Mouse (Mus musculus) midbrain, postnatal 0 days (tissue): ENCODE results near the gene Zfp513. TPM values are rescaled to one million over a fixed set of nuclear protein-coding genes. Genes with fewer than 3 reads are reported as not detected.
"Not testable (repeated sequence)": the region's sequence is repeated elsewhere in the genome, so short reads cannot be mapped to it uniquely, and the experiment has no call there.

Source experiments
- ATAC-seq: fragments of 200-750 bp; cut with Nextera tagmentation; 2 replicates; pipeline ENCODE4 v1.8.0; 2017; ENCODE audit warnings: moderate number of reproducible peaks, mild to moderate bottlenecking, moderate TSS enrichment, moderate library complexity; ENCODE audit not compliant: low FRiP score
- DNase-seq: peaks from one replicate; pipeline ENCODE4 v3.0.0-alpha.2; 2015; ENCODE audit warnings: low spot score
- H3K27ac ChIP-seq: fragments of 300-500 bp; sonication (generic); 2 replicates; pipeline ENCODE4 v1.5.1; 2014; ENCODE audit warnings: low read depth, mild to moderate bottlenecking, low read length, mixed read lengths
- H3K27me3 ChIP-seq: fragments of 300-500 bp; sonication (generic); 2 replicates; pipeline ENCODE4 v1.6.1; 2014; ENCODE audit warnings: low read length, control low read depth, mixed read lengths; ENCODE audit not compliant: insufficient read depth
- H3K36me3 ChIP-seq: fragments of 300-500 bp; sonication (generic); 2 replicates; pipeline ENCODE4 v1.6.1; 2014; ENCODE audit warnings: low read length, control low read depth, mixed read lengths; ENCODE audit not compliant: insufficient read depth
- H3K4me1 ChIP-seq: fragments of 300-500 bp; sonication (generic); 2 replicates; pipeline ENCODE4 v1.6.1; 2014; ENCODE audit warnings: mild to moderate bottlenecking, control low read depth, antibody characterized with exemption, low read length, mixed read lengths; ENCODE audit not compliant: insufficient read depth
- H3K4me2 ChIP-seq: fragments of 300-500 bp; sonication (generic); 2 replicates; pipeline ENCODE4 v1.6.1; 2014; ENCODE audit warnings: low read depth, mild to moderate bottlenecking, low read length, mixed read lengths; ENCODE audit not compliant: poor library complexity, severe bottlenecking
- H3K4me3 ChIP-seq: fragments of 300-500 bp; sonication (generic); 2 replicates; pipeline ENCODE4 v1.5.1; 2014; ENCODE audit warnings: low read depth, mild to moderate bottlenecking, low read length, moderate library complexity
- H3K9ac ChIP-seq: fragments of 300-500 bp; sonication (generic); replicated peaks from 2 replicates; pipeline ENCODE4 v1.6.1; 2014; ENCODE audit warnings: mild to moderate bottlenecking, low read length, moderate library complexity, mixed read lengths; ENCODE audit not compliant: poor library complexity, severe bottlenecking
- H3K9me3 ChIP-seq: fragments of 300-500 bp; sonication (generic); 2 replicates; pipeline ENCODE4 v1.6.1; 2016; ENCODE audit warnings: low read length, control low read depth
- CTCF ChIP-seq: IDR thresholded peaks from 2 replicates; pipeline ENCODE4 v1.5.1; 2016; ENCODE audit warnings: antibody characterized with exemption, mild to moderate bottlenecking
- WGBS: fragments of 180-500 bp; shearing (Covaris S2); extraction: QIAGEN DNeasy Blood & Tissue Kit; methylation state at CpG from one replicate; pipeline ENCODE4 v1.1.7; 2014; 5-methylcytosine and 5-hydroxymethylcytosine counted together
- polyA plus RNA-seq: library from polyadenylated mRNA; unstranded; fragments of >200 nt; fragmentation: Nextera tagmentation; extraction: Ambion mirVana; gene quantifications from 2 replicates; pipeline ENCODE4 v1.2.1, GENCODE M21; 2015
- total RNA-seq: library from RNA; depleted of rRNA; stranded (reverse); fragments of >200 nt; gene quantifications from 2 replicates; pipeline ENCODE4 v1.2.3, GENCODE M21; 2014

The Zfp513 gene
- total and polyA plus RNA-seq, 2 experiments from 2014 or later, result 6.4 to 11.1 TPM

DNA sequence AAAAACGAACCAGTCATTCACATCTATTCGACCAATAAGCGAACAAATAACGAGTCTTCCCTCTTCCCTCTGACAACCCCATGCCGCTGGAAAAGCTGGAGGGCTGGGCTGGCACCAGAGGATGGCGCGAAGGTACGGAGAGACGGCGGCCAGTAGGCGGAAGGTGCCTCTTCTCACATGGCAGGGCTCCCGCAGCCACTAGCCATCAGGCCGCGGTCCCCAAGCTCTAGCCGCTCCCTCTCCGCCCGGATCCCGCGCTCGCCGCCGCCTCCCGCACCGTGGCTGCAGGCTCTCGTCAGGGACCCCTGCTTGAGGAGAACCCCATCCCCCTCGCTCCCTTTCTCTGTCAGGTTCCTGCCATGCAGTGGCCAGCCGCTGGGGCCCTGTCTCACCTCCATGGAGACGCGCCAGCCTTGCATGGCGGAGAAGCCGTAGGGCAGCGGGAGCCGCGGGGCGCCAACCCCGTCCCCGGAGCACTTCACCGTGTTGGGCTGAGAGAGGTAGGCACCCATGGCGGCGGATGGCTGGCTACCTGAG lies 17.9 kb upstream of the Zfp513 start:
- no peak; the same call in 1 of the 2 replicates for TF ChIP-seq CTCF
- Histone ChIP-seq H3K4me3 (peak overlapping the region; percentile 98), H3K27me3 (no peaks in the 10 kb centered on the region), H3K9ac (peak overlapping the region; percentile 90), H3K4me1 (no peaks in the 10 kb centered on the region), H3K36me3 (no peaks in the 10 kb centered on the region), H3K9me3 (no peaks in the 10 kb centered on the region), H3K4me2 (peak overlapping the region; percentile 78), H3K27ac (peak overlapping the region; percentile 96)
- under 1% methylated on average over 30 of the region's 40 CpGs for WGBS
- peak; percentile 71 for ATAC-seq
- DNase-seq, result peak; percentile 61

DNA sequence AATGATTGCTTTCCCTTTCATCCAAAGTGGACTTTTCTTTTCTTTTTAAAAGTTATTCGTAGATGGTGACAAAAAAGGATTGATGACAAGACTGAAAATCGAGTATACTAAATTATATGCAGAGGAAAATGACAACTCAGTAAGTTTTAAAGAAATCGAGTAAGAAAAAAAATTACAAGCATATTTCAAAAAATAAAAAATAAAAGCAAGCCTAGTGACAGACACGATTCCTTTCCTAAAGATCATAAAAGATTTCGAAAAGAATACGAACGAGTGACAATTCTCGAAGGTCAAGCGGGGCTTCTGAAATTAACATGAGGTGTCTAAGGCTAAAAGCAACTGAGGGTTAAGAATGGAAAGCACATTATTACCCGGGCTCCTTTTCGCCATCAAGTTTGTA lies 17.4 kb upstream of the Zfp513 start:
- Histone ChIP-seq H3K4me2 (peak overlapping the region; percentile 78), H3K27me3 (no peaks in the 10 kb centered on the region), H3K9me3 (no peaks in the 10 kb centered on the region), H3K27ac (peak overlapping the region; percentile 96), H3K9ac (peak overlapping the region; percentile 90), H3K36me3 (no peaks in the 10 kb centered on the region), H3K4me3 (peak overlapping the region; percentile 98), H3K4me1 (no peaks in the 10 kb centered on the region)
- DNase-seq (no peak), ATAC-seq (no peak)
- TF ChIP-seq CTCF, result no peak
- WGBS, result 2% methylated on average over 11 of the region's 11 CpGs

DNA sequence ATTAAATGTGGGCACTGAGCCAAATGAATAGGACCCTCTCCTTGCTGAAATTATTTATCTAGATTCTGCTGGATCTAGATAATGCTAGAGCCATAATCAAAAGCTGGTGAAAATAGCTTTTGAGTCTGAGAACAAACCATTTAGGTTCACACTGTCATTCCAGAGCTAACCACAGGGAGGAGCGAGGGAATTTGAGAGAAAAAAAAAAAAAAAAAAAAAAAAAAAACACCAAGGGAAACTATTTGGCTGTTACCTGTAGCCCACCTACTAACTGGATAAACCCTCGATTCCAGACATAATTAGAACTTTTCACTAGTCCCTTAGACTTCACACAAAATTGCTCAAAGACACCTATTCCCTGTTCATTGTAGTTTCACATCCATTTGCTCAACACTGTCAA lies 17.0 kb upstream of the Zfp513 start:
- Histone ChIP-seq H3K4me3 (peak overlapping the region; percentile 98), H3K36me3 (no peaks in the 10 kb centered on the region), H3K9ac (peak overlapping the region; percentile 39; the same call in 1 of the 2 replicates), H3K9me3 (no peaks in the 10 kb centered on the region), H3K27ac (no peak overlapping the region), H3K4me2 (peak overlapping the region; percentile 78), H3K4me1 (no peaks in the 10 kb centered on the region), H3K27me3 (no peaks in the 10 kb centered on the region)
- TF ChIP-seq CTCF, result peak; percentile 66
- peak; percentile 46 for DNase-seq
- WGBS, result 1% methylated on average over 2 of the region's 2 CpGs
- ATAC-seq, result no peak

DNA sequence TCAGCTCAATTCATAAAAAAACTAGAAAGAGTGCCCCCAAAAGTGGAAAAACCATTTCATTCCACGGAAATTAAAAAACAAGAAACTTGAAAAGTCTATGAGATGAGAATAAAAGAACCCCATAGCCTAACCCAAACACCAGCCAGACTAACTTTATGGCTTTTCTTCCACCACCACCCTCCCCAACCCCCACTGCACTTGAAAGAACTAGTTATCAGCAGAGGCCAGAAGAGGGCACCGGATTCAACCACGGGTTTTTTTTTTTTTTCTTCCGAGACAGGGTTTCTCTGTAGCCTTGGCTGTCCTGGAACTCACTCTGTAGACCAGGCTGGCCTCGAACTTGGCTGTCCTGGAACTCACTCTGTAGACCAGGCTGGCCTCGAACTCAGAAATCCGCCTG lies 16.2 kb upstream of the Zfp513 start:
- Histone ChIP-seq H3K27ac (no peak overlapping the region), H3K9ac (no peak overlapping the region), H3K4me2 (no peak overlapping the region), H3K9me3 (no peaks in the 10 kb centered on the region), H3K27me3 (no peaks in the 10 kb centered on the region), H3K4me1 (no peaks in the 10 kb centered on the region), H3K4me3 (no peak overlapping the region), H3K36me3 (no peaks in the 10 kb centered on the region)
- DNase-seq, result no peak
- no peak; the same call in 1 of the 2 replicates for TF ChIP-seq CTCF
- 67% methylated on average over 7 of the region's 7 CpGs for WGBS
- ATAC-seq, result no peak

- not testable (repeated sequence) for H3K4me1 ChIP-seq, H3K27me3 ChIP-seq, ATAC-seq
Measured at GRCm38 (mm10) chr5:31216554-31216953, 14.5 kb upstream of the Zfp513 start.

DNA sequence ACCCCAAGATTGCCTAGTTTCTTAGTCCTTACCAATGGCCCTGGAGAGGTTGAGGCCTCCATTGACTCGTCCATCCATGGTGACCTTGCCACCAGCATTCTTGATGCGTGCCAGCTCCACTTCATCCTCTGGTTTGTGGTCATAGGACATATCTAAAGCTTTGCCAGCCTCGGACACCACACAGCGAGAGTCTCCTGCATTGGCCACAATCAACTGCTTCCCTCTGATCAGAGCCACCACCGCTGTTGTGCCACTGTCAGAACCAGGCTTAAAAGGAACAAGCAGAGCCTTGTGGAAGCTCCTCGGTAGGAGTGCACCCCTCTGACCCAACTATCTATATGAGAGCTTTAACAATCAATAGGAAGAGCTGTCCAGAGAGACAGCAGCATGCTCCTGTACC lies 2.3 kb upstream of the Zfp513 start:
- H3K4me2 ChIP-seq, result no peak overlapping the region
- H3K4me3 ChIP-seq, result no peak overlapping the region
- 94% methylated on average over 6 of the region's 6 CpGs for WGBS
- no peaks in the 10 kb centered on the region for H3K27me3 ChIP-seq
- TF ChIP-seq CTCF, result no peak
- peaks cover 5% of the 10 kb centered on the region for H3K9me3 ChIP-seq
- peaks cover 50% of the 10 kb centered on the region for H3K36me3 ChIP-seq
- H3K9ac ChIP-seq, result no peak overlapping the region
- ATAC-seq, result no peak
- no peak for DNase-seq
- H3K4me1 ChIP-seq, result peaks cover 3% of the 10 kb centered on the region; the same call in 1 of the 2 replicates
- no peak overlapping the region for H3K27ac ChIP-seq

More at GRCm38 (mm10) chr5:31216554-31216953, 14.5 kb upstream of the Zfp513 start:
- H3K27ac ChIP-seq, DNase-seq, H3K9ac ChIP-seq, H3K9me3 ChIP-seq, H3K36me3 ChIP-seq, H3K4me3 ChIP-seq, H3K4me2 ChIP-seq: not testable (repeated sequence)
- WGBS, result 95% methylated on average over 6 of the region's 6 CpGs
